Mouse (Mus musculus): ENCODE results near the gene Auts2.
A peak's percentile ranks its signal among the peaks of the same experiment; 100 is the strongest.

Auts2 gene

GRCm38 (mm10) chr5:132445213-132445954, 97.8 kb downstream of the Auts2 start:
- DNase-seq: no peak

- DNase-seq: no peak
Measured at GRCm38 (mm10) chr5:132442948-132443347, 100.2 kb downstream of the Auts2 start.

- DNase-seq: no peak
Measured at GRCm38 (mm10) chr5:132438414-132438813, 104.7 kb downstream of the Auts2 start.

GRCm38 (mm10) chr5:132437994-132438393, 105.2 kb downstream of the Auts2 start:
- peak; percentile 7 for DNase-seq

- no peak for DNase-seq
Measured at GRCm38 (mm10) chr5:132437478-132437877, 105.7 kb downstream of the Auts2 start.

- DNase-seq: peak; percentile 66
Measured at GRCm38 (mm10) chr5:132436901-132437300, 106.2 kb downstream of the Auts2 start.

- no peak for DNase-seq
Measured at GRCm38 (mm10) chr5:132436473-132436872, 106.7 kb downstream of the Auts2 start.

GRCm38 (mm10) chr5:132435401-132435800, 107.7 kb downstream of the Auts2 start:
- DNase-seq: no peak

- no peak for DNase-seq
Measured at GRCm38 (mm10) chr5:132433377-132434115, 109.6 kb downstream of the Auts2 start.

- DNase-seq: no peak
Measured at GRCm38 (mm10) chr5:132429363-132429762, 113.8 kb downstream of the Auts2 start.

GRCm38 (mm10) chr5:132426342-132426741, 116.8 kb downstream of the Auts2 start:
- no peak for DNase-seq

- no peak for DNase-seq
Measured at GRCm38 (mm10) chr5:132425792-132426309, 117.3 kb downstream of the Auts2 start.

GRCm38 (mm10) chr5:132410338-132410852, 132.7 kb downstream of the Auts2 start:
- DNase-seq: no peak

- DNase-seq: no peak
Measured at GRCm38 (mm10) chr5:132408892-132409575, 134.1 kb downstream of the Auts2 start.

GRCm38 (mm10) chr5:132400556-132400955, 142.6 kb downstream of the Auts2 start:
- DNase-seq: peak; percentile 33

GRCm38 (mm10) chr5:132399486-132399885, 143.7 kb downstream of the Auts2 start:
- no peak for DNase-seq

GRCm38 (mm10) chr5:132395922-132396321, 147.2 kb downstream of the Auts2 start:
- no peak for DNase-seq

GRCm38 (mm10) chr5:132394800-132395575, 148.2 kb downstream of the Auts2 start:
- DNase-seq: peak; percentile 33

- peak; percentile 9 for DNase-seq
Measured at GRCm38 (mm10) chr5:132391831-132392763, 151.0 kb downstream of the Auts2 start.

- DNase-seq: no peak
Measured at GRCm38 (mm10) chr5:132388746-132389145, 154.4 kb downstream of the Auts2 start.

GRCm38 (mm10) chr5:132385244-132385855, 157.8 kb downstream of the Auts2 start:
- DNase-seq: no peak

Data from lung, postnatal 14 days (tissue).